Mouse (Mus musculus): ENCODE measurements around the gene Hormad2.

GRCm38 (mm10) chr11:4318011-4318410 lies 122.9 kb downstream of the Hormad2 start:
- TF ChIP-seq CTCF (conservative IDR thresholded peaks at IDR 0.05 in 1 of 2, IDR thresholded peaks at IDR 0.05 in 1 of 2; ENCODE audit: low read depth in 2 of 2, low read length in 2 of 2) (no peak), GABPA (IDR thresholded peaks at IDR 0.05; ENCODE audit: insufficient replicate concordance, low read depth, low read length) (no peak), POLR2A (IDR thresholded peaks at IDR 0.05; ENCODE audit: low read depth, low read length) (no peak), EP300 (IDR thresholded peaks at IDR 0.05; ENCODE audit: low read length) (no peak), USF2 (conservative IDR thresholded peaks at IDR 0.05; ENCODE audit: low read depth, low read length) (no peak), MAZ (IDR thresholded peaks at IDR 0.05; ENCODE audit: low read depth, low read length) (no peak), ZMIZ1 (IDR thresholded peaks at IDR 0.05; ENCODE audit: low read depth, low read length) (no peak), HCFC1 (IDR thresholded peaks at IDR 0.05; ENCODE audit: low read depth, low read length) (no peak), ZNF384 (IDR thresholded peaks at IDR 0.05; ENCODE audit: low read depth, low read length) (no peak), TCF12 (IDR thresholded peaks at IDR 0.05; ENCODE audit: low read depth, low read length) (no peak)

Data from CH12.LX (cell line).